In the genomic region with DNA sequence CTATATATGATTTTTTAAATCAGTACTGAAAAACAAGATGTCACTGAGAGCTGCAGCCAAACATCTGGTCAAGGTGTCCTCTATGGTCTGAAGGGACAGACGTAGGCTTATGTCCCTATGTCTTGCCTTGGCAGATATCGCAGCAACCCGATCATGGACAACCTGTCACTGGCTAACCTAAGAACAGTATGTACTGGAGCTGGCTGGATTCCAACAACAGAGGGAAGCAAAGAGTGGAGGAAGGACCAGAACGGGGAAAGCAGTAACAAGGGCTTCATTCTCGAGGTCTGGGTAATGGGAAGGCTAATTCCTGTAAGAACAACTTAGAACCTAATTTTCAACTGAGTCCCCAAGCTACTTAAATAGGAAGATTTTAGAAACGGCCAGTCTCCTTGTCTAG, we compare ENCODE assay signal across 15 mouse cellular contexts. TPM values are rescaled to one million over a fixed set of nuclear protein-coding genes. Genes with fewer than 3 reads are reported as not detected.
DNase-seq lines count a peak whose midpoint lies in the region; TF ChIP-seq lines count a peak whose summit lies in the region.
"Had no signal": no experiment of that assay in that cellular context is flagged by ENCODE, and none has a peak within 500 bp of the region (broad histone marks: within the 10 kb centered on the region; RNA-seq: fewer than 3 reads in every experiment).

No protein-coding gene starts in this region.

- peak; percentile 46 for DNase-seq in cerebellum, adult 9-11 months
- no peak for DNase-seq in cerebellum, adult 2 months
- DNase-seq in brain, adult 2 months (ENCODE audit: low read depth, low spot score), result peak; percentile 50
- DNase-seq in skeletal muscle tissue, adult 2 months (ENCODE audit: low read depth, low spot score), result peak; percentile 45
- DNase-seq in heart, adult 8-10 months (ENCODE audit: low spot score), result no peak
- DNase-seq: adrenal gland, adult 2 months; adrenal gland, postnatal 10 days; adrenal gland, postnatal 25 days; cerebellum, adult 11 months; cerebellum, postnatal 25 days; forebrain, postnatal 0 days had no signal

- H3K4me3 ChIP-seq in cerebellum, adult 2 months (replicated peaks; ENCODE audit: insufficient read depth, low read depth, low read length), result no peak overlapping the region
- H3K4me3 ChIP-seq: embryonic facial prominence, embryonic 10.5 days; embryonic facial prominence, embryonic 12.5 days; forebrain, embryonic 13.5 days; forebrain, embryonic 15.5 days had no signal

- 28% methylated on average over 6 of the region's 6 CpGs for WGBS in cerebellum, adult 2 months

- TF ChIP-seq POLR2A in cerebellum, adult 2 months (IDR thresholded peaks at IDR 0.05; ENCODE audit: borderline replicate concordance, insufficient read depth, low read length), result no peak

- H3K27ac ChIP-seq in cerebellum, adult 2 months (ENCODE audit: insufficient read depth, low read length), result no peak overlapping the region
- H3K27ac ChIP-seq: embryonic facial prominence, embryonic 10.5 days; embryonic facial prominence, embryonic 12.5 days; forebrain, embryonic 13.5 days; forebrain, embryonic 15.5 days had no signal

- peaks cover 13% of the 10 kb centered on the region; the same call in 1 of the 2 replicates for H3K4me1 ChIP-seq in cerebellum, adult 2 months (ENCODE audit: control insufficient read depth, insufficient read depth, low read length)
- H3K4me1 ChIP-seq: embryonic facial prominence, embryonic 10.5 days; embryonic facial prominence, embryonic 12.5 days; forebrain, embryonic 13.5 days had no signal

- no peaks in the 10 kb centered on the region for H3K27me3 ChIP-seq in cerebellum, adult 2 months (ENCODE audit: control insufficient read depth, insufficient read depth, low read length)
- H3K27me3 ChIP-seq: embryonic facial prominence, embryonic 12.5 days; forebrain, embryonic 13.5 days; forebrain, embryonic 15.5 days had no signal

- no peak for TF ChIP-seq CTCF in cerebellum, adult 2 months (IDR thresholded peaks at IDR 0.05; ENCODE audit: borderline replicate concordance, insufficient read depth, low read depth, low read length)

RNA-seq across cellular contexts. Expression of gene Ikbke, which starts 9.5 kb away (rescaled TPM):
- polyA plus RNA-seq in cerebellum, adult 2 months (2012; rRNA removed), result 1.5 and 1.8 TPM in 2 replicates
- total RNA-seq in heart, adult 8-10 months (2022), result 1 to 10 TPM in 3 of 4 experiments, under 1 TPM in 1; 0.95 to 1.4 (median 1.1) TPM

RNA-seq across cellular contexts. Expression of gene Rassf5, which starts 43.9 kb away (rescaled TPM):
- 18.3 and 20.9 TPM in 2 replicates for polyA plus RNA-seq in cerebellum, adult 2 months (2012; rRNA removed)
- 1 to 10 TPM; 1.4 to 2.6 (median 1.5) TPM for total RNA-seq in heart, adult 8-10 months (2022)

Comparison
In these comparisons a context has a peak if more than half of its experiments do, and no peak if none do; other contexts are left out.
1. DNase-seq: peak in cerebellum, adult 9-11 months (single experiment), brain, adult 2 months (single experiment) and skeletal muscle tissue, adult 2 months (single experiment); none in cerebellum, adult 2 months (0 of 2) and heart, adult 8-10 months (single experiment).